Mouse (Mus musculus): ENCODE results near the gene Recql5.
"Not testable (repeated sequence)": the region's sequence is repeated elsewhere in the genome, so short reads cannot be mapped to it uniquely, and the experiment has no call there.

Recql5 gene

DNA sequence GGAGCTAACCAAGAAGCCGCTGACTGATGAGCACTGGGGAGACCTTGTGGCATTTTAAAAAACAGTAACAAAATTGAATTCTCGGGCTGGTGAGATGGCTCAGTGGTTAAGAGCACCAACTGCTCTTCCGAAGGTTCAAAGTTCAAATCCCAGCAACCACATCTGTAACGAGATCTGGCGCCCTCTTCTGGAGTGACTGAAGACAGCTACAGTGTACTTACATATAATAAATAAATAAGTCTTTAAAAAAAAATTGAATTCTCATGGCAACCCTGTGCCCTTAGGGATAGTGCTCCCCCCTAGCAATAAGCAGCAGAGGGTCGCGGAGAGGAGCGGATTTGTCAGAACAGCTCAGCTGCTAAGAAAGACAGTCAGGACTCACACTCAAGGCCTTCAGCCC, 69.4 kb downstream of the Recql5 start:
- DNase-seq (ENCODE audit: low read depth, low spot score) = no peak

DNA sequence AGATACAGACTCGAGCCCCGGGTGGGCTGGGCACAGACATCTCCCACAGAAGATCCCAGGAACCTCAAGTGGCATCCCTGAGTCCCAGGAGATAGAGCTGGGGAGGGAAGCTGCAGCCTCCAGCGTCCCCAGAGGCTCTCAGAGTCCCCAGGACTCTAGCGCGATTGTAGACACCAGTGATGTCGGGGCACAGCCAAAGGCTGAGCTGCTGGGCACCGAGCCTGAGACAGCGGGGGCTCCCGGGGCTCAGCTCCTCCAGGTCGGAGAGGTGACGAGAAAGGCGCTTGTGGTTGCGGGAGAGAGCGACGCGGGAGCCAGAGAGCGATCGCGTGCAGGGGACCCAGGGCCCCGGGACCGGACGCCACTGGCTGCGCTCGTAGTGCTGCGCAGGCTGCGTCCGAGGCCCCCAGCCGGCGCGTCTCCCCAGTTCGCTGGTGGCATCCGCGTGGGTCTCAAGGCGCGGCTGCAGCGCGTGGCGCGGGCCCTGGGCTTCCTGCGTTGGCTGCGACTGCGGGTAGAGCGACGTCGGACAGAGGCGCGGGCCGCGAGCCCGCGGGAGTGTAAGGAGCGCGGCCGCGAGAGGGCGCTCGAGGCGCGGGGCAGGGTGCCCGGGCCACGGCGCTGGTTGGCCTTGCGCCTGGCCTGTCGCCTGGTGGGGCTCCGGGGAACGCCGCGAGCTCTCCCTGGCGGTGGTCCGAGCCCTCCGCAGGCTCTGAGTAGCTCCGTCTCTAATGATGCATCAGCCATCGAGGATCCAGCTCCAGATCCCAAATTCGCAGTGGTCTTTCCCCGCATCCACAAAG, 73.9 kb downstream of the Recql5 start:
- peak; percentile 81 for DNase-seq (ENCODE audit: low read depth, low spot score)

DNA sequence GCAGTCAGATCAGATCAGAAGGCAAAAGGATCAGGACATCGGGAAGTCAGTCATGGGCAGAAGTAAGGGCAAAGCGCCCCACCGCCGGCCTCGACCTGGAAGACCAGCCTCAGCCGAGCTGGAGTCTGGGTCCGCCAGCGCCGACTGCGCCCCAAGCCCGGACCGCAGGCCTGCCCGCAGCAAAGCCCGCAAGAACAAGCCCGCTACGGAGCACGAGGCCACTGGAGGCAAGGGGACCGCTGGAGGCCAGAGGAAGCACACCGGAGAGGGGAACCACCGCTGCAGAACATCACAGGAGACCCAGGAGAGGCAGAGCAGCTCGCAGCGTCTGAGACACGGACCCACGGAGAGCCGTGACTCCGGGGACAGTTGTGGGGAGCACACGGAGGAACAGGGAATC, 74.9 kb downstream of the Recql5 start, which contains the start of gene Myo15b:
Myo15b (plus strand) TSS at position 53 of the 400 bp plus-strand sequence.
- no peak for DNase-seq (ENCODE audit: low read depth, low spot score)

DNA sequence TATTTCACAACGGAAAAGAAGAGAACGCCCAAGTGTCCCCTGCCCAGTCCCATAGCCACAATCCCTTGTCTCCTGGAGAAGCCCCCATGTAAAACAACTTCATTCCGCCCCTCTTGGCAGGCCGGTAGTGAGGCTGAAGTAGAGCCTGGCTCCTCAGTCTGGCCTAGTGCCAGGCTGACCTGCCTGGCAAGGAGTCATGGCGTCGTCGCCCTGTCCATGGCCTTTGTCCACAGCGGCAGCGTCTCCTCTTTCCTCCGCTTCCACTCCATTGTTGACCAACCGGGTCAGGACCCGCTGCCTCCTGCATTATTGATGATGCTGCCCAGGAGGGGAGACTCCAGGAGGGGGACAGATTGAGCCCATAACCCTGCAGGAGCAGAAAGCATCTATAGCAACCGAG, 75.3 kb downstream of the Recql5 start:
- DNase-seq (ENCODE audit: low read depth, low spot score) = no peak

DNA sequence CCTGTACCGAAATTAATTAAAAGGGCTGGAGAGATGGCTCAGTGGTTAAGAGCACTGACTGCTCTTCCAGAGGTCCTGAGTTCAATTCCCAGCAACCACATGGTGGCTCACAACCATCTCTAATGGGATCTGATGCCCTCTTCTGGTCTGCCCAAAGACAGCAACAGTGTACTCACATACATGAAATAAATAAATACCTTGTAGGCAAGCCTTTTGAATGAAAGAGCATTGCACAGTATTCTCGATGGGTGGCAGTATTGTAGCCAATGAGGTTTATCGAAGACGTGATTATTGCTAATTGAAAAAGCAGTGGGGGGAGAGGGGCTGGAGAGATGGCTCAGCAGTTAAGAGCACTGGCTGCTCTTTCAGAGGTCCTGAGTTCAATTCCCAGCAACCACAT, 76.1 kb downstream of the Recql5 start:
- DNase-seq (ENCODE audit: low read depth, low spot score) = not testable (repeated sequence)

DNA sequence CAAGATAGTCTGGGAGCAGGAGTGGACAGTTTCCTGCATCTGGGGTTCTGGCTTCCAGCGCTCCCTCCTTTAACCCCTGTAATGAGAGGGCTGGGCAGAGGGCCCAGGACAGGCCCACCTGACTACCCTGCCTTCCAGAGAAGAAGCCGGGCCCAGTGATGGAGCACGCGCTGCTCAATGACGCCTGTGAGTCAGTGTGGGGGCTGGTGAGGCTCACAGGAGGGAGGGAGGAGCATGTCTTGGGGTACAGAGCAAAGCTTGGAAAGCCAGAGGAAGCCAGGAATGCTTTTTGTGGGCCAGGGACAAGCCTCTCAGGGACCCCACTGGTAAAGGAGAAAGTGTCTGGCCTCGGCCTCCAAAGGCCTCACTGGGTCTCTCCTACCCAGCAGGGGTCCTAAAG, 78.6 kb downstream of the Recql5 start:
- no peak for DNase-seq (ENCODE audit: low read depth, low spot score)

DNA sequence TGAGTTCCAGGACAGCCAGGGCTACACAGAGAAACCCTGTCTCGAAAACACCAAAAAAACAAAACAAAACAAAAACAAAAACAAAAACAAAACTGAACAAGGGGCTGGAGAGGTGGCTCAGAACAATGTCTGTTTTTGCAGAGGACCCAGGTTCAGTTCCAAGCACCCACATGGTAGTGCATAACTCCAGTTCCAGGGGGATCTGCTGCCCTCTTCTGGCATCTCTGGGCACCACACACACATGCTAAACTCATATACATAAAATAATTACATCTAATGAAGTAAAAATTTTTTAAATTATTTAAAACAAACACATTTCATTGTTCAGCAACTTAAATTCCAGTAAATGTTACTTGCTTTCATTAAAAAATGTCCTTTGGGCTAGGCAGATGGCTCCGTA, 87.5 kb downstream of the Recql5 start:
- DNase-seq (ENCODE audit: low read depth, low spot score) = no peak

DNA sequence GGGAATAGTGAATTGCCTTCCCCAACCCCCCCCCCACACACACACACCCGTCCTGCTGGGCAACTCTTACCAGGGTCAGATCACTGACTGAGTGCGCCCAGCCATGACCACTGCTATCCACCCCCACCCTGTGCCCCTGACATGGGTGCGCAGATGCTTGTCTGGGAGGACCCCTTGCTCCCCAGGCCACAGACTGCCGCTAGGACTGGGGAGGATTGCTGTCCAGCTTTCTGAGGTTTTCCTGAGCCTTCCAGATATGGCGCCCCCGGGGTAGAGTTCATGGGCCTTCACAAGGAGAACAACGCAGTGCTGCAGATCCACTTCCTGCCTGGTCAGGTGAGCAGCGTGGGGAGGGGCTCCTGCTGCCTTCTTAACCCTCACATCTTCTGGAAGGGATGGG, 89.0 kb downstream of the Recql5 start:
- DNase-seq (ENCODE audit: low read depth, low spot score) = no peak

DNA sequence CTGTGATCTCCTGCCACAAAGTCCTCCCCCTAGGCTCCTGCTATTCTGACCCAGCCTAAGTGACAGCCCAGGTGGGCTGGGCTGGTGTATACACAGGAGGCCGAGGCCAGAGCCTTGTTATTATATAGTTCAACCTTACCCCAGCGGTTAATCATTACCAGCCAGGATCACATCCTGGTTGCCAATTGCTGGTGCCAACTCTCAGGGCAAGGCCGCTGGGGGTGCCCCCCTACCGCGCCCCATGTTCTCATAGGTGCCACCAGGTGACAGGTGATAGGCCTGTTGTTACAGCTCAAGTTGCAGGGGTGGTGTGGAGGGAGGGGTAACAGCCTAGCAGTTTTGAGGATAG, 89.4 kb downstream of the Recql5 start:
- no peak for DNase-seq (ENCODE audit: low read depth, low spot score)

DNA sequence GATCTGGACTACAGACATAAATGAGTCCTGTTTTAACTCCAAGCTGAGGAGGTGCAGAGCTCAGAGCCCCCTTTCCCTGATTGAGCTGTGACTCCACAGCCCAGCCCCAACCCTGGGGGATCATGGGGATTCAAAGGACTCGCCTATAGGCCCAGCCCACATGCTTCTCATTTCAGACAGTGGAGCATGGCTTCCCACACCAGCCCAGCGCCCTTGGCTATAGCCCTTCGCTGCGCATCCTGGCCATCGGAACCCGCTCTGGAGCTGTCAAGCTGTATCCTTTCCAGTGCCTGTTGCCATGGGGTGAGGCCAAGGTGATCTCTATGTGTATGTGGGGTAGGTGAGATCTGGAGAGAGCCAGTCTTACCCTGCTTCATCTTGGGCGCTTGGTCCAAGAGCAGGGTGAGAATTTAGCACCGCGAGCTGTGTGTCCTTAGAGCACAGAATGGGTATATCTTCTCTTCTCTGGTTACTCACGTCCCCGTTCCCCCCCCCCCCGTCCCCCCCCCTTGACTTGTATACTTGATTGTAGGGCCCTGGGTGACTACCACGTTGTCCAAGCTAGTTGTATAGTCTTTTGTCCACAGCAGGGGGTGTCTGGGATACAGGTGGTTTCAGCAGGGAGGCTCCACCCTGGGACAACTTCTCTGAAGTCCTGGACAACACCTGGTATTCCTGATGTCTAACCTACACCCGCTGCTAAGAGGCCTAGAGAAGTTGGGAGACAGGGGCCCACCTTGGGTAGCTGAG, 90.0 kb downstream of the Recql5 start:
- no peak for DNase-seq (ENCODE audit: low read depth, low spot score)

Measured in skeletal muscle tissue, adult 2 months (tissue).